Mouse (Mus musculus) limb, embryonic 15.5 days (tissue): ENCODE measurements at regions not wholly inside any gene's neighbourhood (a gene's known extent, or its start where the extent isn't known, plus 50 kb on each side); places are given as distances from the start of the nearest gene placed in this dataset.

ENCODE experiments used
- ATAC-seq: fragments of 200-750 bp; cut with Nextera tagmentation; 2 replicates; pipeline ENCODE4 v1.8.0; 2017; ENCODE audit warnings: low read depth, moderate TSS enrichment; ENCODE audit not compliant: insufficient number of reproducible peaks, low FRiP score, low TSS enrichment
- H3K27ac ChIP-seq: fragments of 300-500 bp; sonication (generic); 2 replicates; pipeline ENCODE4 v1.5.1; 2015; ENCODE audit warnings: moderate library complexity, mild to moderate bottlenecking, inconsistent platforms
- H3K27me3 ChIP-seq: fragments of 300-500 bp; sonication (generic); 2 replicates; pipeline ENCODE4 v1.6.1; 2015; ENCODE audit warnings: inconsistent platforms
- H3K36me3 ChIP-seq: fragments of 300-500 bp; sonication (generic); 2 replicates; pipeline ENCODE4 v1.6.1; 2015; ENCODE audit warnings: inconsistent platforms
- H3K4me1 ChIP-seq: fragments of 300-500 bp; sonication (generic); 2 replicates; pipeline ENCODE4 v1.6.1; 2015; ENCODE audit warnings: inconsistent platforms
- H3K4me2 ChIP-seq: fragments of 300-500 bp; sonication (generic); 2 replicates; pipeline ENCODE4 v1.6.1; 2015; ENCODE audit warnings: mild to moderate bottlenecking, inconsistent platforms
- H3K4me3 ChIP-seq: fragments of 300-500 bp; sonication (generic); 2 replicates; pipeline ENCODE4 v1.5.1; 2015; ENCODE audit warnings: mild to moderate bottlenecking, inconsistent platforms
- H3K9ac ChIP-seq: fragments of 300-500 bp; sonication (generic); 2 replicates; pipeline ENCODE4 v1.6.1; 2015; ENCODE audit warnings: inconsistent platforms
- H3K9me3 ChIP-seq: fragments of 300-500 bp; sonication (generic); 2 replicates; pipeline ENCODE4 v1.6.1; 2016; ENCODE audit warnings: inconsistent platforms
- WGBS: fragments of 180-500 bp; shearing (Covaris S2); methylation state at CpG from one replicate; pipeline ENCODE4 v1.1.7; 2015; 5-methylcytosine and 5-hydroxymethylcytosine counted together

- no peak for ATAC-seq
- Histone ChIP-seq H3K36me3 (no peaks in the 10 kb centered on the region), H3K9ac (no peak overlapping the region), H3K4me1 (no peaks in the 10 kb centered on the region), H3K4me3 (no peak overlapping the region), H3K27me3 (no peaks in the 10 kb centered on the region), H3K9me3 (no peaks in the 10 kb centered on the region), H3K27ac (no peak overlapping the region), H3K4me2 (no peak overlapping the region)
- 71% methylated on average over 2 of the region's 2 CpGs for WGBS
Measured at GRCm38 (mm10) chr10:16803978-16804377, 919.0 kb upstream of the Cited2 start.

DNA sequence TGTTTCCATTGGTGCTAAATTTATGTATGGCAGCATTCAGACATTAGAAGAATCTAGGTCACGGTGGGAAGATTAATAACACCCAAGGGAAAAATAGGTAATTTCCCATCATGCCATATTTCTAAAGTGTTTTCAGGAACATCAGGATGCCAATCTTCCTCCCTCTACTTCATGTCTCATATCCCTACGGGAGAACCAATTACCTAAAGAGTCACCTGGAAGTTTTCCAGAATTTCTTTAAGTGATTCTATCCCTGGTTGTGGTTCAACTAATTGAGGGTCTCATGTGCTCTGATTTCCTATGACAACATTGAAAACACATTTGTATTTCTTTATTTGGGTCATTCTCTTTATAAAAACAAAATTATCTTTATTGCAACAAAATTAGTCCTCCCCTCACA, 912.3 kb upstream of the Cited2 start:
- Histone ChIP-seq H3K27ac (no peak overlapping the region), H3K9ac (no peak overlapping the region), H3K36me3 (no peaks in the 10 kb centered on the region), H3K4me3 (no peak overlapping the region), H3K4me2 (no peak overlapping the region), H3K4me1 (no peaks in the 10 kb centered on the region), H3K9me3 (no peaks in the 10 kb centered on the region), H3K27me3 (no peaks in the 10 kb centered on the region)
- no peak for ATAC-seq
- WGBS: 38% methylated on average over 2 of the region's 2 CpGs

DNA sequence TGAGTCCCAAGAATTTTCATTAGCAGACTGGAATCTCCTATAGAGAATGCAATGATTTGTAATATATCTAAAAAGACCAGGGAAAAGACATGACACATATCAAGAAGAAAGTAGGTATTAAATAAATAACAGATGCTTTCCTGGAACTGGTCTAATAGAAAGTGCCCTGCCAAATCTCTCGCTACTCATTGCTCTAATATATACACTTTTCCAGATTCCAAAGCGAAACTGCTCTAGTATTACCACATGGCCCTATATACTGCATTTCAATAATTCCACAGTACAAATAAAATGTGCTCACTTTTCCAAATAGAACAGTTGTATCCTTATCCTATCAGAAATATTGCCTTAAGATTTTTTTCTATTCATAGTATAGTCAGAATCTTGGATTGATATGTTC, 909.0 kb upstream of the Cited2 start:
- Histone ChIP-seq H3K36me3 (no peaks in the 10 kb centered on the region), H3K27me3 (no peaks in the 10 kb centered on the region), H3K4me1 (no peaks in the 10 kb centered on the region), H3K9ac (no peak overlapping the region), H3K4me2 (no peak overlapping the region), H3K27ac (no peak overlapping the region), H3K4me3 (no peak overlapping the region), H3K9me3 (no peaks in the 10 kb centered on the region)
- WGBS: 49% methylated on average over 2 of the region's 2 CpGs
- ATAC-seq: no peak

GRCm38 (mm10) chr10:16861534-16861933, 861.5 kb upstream of the Cited2 start:
- Histone ChIP-seq H3K27ac (no peak overlapping the region), H3K27me3 (no peaks in the 10 kb centered on the region), H3K9me3 (no peaks in the 10 kb centered on the region), H3K9ac (no peak overlapping the region), H3K4me1 (no peaks in the 10 kb centered on the region), H3K4me3 (no peak overlapping the region), H3K4me2 (no peak overlapping the region), H3K36me3 (no peaks in the 10 kb centered on the region)
- ATAC-seq: no peak
- WGBS: 81% methylated on average over 1 of the region's 1 CpGs

- no peak for ATAC-seq
- Histone ChIP-seq H3K9me3 (no peaks in the 10 kb centered on the region), H3K4me1 (no peaks in the 10 kb centered on the region), H3K4me2 (no peak overlapping the region), H3K4me3 (no peak overlapping the region), H3K9ac (no peak overlapping the region), H3K27me3 (no peaks in the 10 kb centered on the region), H3K36me3 (no peaks in the 10 kb centered on the region), H3K27ac (no peak overlapping the region)
- WGBS: 74% methylated on average over 2 of the region's 2 CpGs
Measured at GRCm38 (mm10) chr10:16866914-16867313, 856.1 kb upstream of the Cited2 start.

DNA sequence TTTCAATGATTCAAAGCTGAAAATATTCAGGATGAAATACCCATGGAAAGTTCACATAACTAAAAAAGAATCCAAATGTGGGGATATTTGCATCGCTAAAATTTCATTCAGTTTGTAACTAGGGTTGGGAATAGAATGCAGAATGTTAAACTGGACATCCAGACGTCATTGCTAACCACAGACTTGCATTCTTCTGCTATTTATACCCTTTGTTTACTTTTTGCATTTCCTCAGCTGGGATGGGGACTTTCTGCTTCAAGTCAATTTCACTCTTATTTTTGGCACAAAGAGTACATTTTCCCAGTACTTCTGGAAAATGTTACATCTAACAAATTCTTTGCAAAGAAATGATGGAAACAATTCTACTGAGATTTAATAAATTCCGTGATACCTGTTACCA, 848.9 kb upstream of the Cited2 start:
- Histone ChIP-seq H3K4me1 (no peaks in the 10 kb centered on the region), H3K4me3 (no peak overlapping the region), H3K4me2 (no peak overlapping the region), H3K27me3 (no peaks in the 10 kb centered on the region), H3K9me3 (no peaks in the 10 kb centered on the region), H3K27ac (no peak overlapping the region), H3K36me3 (no peaks in the 10 kb centered on the region), H3K9ac (no peak overlapping the region)
- ATAC-seq: no peak
- WGBS: 57% methylated on average over 3 of the region's 3 CpGs

- Histone ChIP-seq H3K9me3 (no peaks in the 10 kb centered on the region), H3K27ac (no peak overlapping the region), H3K4me3 (no peak overlapping the region), H3K27me3 (no peaks in the 10 kb centered on the region), H3K36me3 (no peaks in the 10 kb centered on the region), H3K4me2 (no peak overlapping the region), H3K4me1 (no peaks in the 10 kb centered on the region), H3K9ac (no peak overlapping the region)
- ATAC-seq: no peak
Measured at GRCm38 (mm10) chr10:16878197-16878596, 844.8 kb upstream of the Cited2 start.

- Histone ChIP-seq H3K9me3 (no peaks in the 10 kb centered on the region), H3K4me2 (no peak overlapping the region), H3K4me1 (no peaks in the 10 kb centered on the region), H3K9ac (no peak overlapping the region), H3K27me3 (no peaks in the 10 kb centered on the region), H3K36me3 (no peaks in the 10 kb centered on the region), H3K27ac (no peak overlapping the region), H3K4me3 (no peak overlapping the region)
- no peak for ATAC-seq
Measured at GRCm38 (mm10) chr10:16893316-16893715, 829.7 kb upstream of the Cited2 start.

DNA sequence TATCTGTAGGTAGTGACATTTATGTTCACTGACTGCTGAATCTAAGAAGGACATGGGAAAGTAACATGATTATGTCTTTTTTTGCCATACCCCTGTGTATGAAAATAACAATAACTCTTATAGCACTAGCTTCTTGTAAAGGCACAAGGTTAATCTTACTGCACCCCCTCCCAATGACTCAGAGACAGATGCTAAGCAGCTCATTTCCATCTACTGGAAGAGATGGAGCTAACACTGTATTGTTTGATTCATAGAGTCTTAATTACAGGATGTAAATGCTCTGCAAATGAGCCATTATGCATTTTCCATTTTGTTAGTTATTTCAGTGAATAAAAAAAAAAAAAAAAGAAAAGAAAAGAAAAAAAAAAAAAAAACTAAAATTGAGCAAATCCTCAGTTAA, 827.7 kb upstream of the Cited2 start:
- Histone ChIP-seq H3K27me3 (no peaks in the 10 kb centered on the region), H3K4me1 (no peaks in the 10 kb centered on the region), H3K9ac (no peak overlapping the region), H3K4me3 (no peak overlapping the region), H3K36me3 (no peaks in the 10 kb centered on the region), H3K4me2 (no peak overlapping the region), H3K9me3 (no peaks in the 10 kb centered on the region), H3K27ac (no peak overlapping the region)
- no peak for ATAC-seq

GRCm38 (mm10) chr10:16922888-16923287, 800.1 kb upstream of the Cited2 start:
- H3K9me3 ChIP-seq: no peaks in the 10 kb centered on the region
- WGBS: 87% methylated on average over 2 of the region's 2 CpGs
- no peaks in the 10 kb centered on the region for H3K27me3 ChIP-seq
- no peaks in the 10 kb centered on the region for H3K4me1 ChIP-seq
- no peak for ATAC-seq
- no peak overlapping the region for H3K4me3 ChIP-seq
- no peaks in the 10 kb centered on the region for H3K36me3 ChIP-seq
- H3K4me2 ChIP-seq: no peak overlapping the region
- H3K9ac ChIP-seq: no peak overlapping the region
- no peak overlapping the region for H3K27ac ChIP-seq

DNA sequence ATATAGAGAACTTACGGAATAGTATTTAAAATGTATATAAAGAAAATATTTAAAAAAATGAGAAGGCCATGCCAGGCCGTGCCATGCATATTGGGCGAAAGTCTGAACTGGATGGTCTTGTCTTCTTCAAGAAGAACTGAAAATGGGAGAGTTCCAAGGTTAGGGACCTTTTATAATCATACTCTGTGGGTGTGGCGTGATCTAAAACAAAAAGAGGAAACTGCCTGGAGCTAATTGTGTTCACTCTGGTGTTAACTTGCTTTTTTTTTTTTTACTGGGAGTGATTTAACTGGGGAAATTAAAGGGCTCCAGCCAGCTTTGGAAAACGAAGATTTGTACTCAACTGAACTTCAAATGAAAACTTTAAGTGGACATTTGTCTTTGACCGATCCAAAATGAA, 799.2 kb upstream of the Cited2 start:
- Histone ChIP-seq H3K9ac (no peak overlapping the region), H3K27ac (no peak overlapping the region), H3K4me3 (no peak overlapping the region), H3K27me3 (no peaks in the 10 kb centered on the region), H3K4me1 (no peaks in the 10 kb centered on the region), H3K9me3 (no peaks in the 10 kb centered on the region), H3K4me2 (no peak overlapping the region), H3K36me3 (no peaks in the 10 kb centered on the region)
- ATAC-seq: no peak
- WGBS: 68% methylated on average over 6 of the region's 6 CpGs

- no peaks in the 10 kb centered on the region for H3K27me3 ChIP-seq
- no peaks in the 10 kb centered on the region for H3K36me3 ChIP-seq
- H3K27ac ChIP-seq: no peak overlapping the region
- no peaks in the 10 kb centered on the region for H3K9me3 ChIP-seq
- no peak for ATAC-seq
- no peak overlapping the region for H3K4me2 ChIP-seq
- H3K4me3 ChIP-seq: no peak overlapping the region
- H3K9ac ChIP-seq: no peak overlapping the region
- WGBS: 86% methylated on average over 4 of the region's 4 CpGs
- no peaks in the 10 kb centered on the region for H3K4me1 ChIP-seq
Measured at GRCm38 (mm10) chr10:16937705-16938104, 785.3 kb upstream of the Cited2 start.

DNA sequence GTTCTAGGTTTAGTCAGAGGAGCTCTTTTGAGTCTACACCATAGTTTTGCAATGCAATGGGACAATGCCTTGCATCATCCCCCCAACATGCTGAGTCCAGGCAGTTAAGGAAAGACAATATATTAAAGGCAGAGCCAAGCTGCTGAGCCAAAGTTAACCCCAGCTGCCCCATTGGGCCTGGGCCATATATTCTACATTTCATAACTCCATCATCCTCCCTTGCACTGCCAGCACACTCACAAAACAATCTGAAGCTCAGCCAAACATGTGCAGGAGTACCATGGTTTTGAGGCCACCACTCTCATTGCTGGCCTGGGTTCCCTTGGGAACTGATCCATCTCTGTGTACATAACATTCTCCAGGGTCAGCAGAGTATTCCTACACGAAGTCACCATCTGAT, 771.4 kb upstream of the Cited2 start:
- 75% methylated on average over 1 of the region's 1 CpGs for WGBS
- no peak overlapping the region for H3K4me2 ChIP-seq
- H3K4me3 ChIP-seq: no peak overlapping the region
- ATAC-seq: no peak
- H3K4me1 ChIP-seq: no peaks in the 10 kb centered on the region
- H3K9ac ChIP-seq: no peak overlapping the region
- H3K9me3 ChIP-seq: no peaks in the 10 kb centered on the region
- no peak overlapping the region for H3K27ac ChIP-seq
- H3K36me3 ChIP-seq: no peaks in the 10 kb centered on the region
- no peaks in the 10 kb centered on the region for H3K27me3 ChIP-seq
